Mouse (Mus musculus): ENCODE data around the gene Gm11549. TPM values are rescaled to one million over a fixed set of nuclear protein-coding genes. Genes with fewer than 3 reads are reported as not detected.
A peak's percentile ranks its signal among the peaks of the same experiment; 100 is the strongest.

Gm11549 gene
- polyA plus RNA-seq, 1 experiment, result 0.30 TPM

DNA sequence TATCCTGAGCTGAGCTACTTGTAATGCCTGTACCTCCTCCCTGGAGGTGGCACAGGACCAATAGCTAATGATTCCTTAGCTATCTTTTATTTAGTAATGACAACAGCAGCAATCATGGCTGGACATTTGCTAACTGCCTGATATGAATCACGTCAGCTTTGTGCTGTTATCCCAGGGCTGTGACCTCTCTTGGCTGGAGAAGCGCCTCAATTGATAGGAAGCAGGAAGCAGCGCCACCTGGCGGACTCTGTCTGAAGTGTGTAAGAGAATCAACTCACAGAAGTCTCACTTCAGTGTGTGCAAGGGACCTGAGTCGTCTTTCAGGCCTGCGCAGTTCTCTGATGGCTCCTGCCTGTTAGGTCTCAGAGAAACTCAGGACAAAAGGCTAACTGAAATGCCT, 26.2 kb downstream of the Gm11549 start:
- no peak overlapping the region for H3K4me3 ChIP-seq (ENCODE audit: control insufficient read depth, insufficient read depth, low read length)
- peak; percentile 71; the same call in 1 of the 2 replicates for TF ChIP-seq CTCF (IDR thresholded peaks at IDR 0.05; ENCODE audit: borderline replicate concordance, control insufficient read depth, extremely low read depth, insufficient read depth, low read length, poor library complexity)
- TF ChIP-seq POLR2A (IDR thresholded peaks at IDR 0.05; ENCODE audit: control insufficient read depth, extremely low read depth, insufficient read depth, low read length, poor library complexity), result no peak

GRCm38 (mm10) chr3:36494613-36495012, 27.0 kb downstream of the Gm11549 start:
- Histone ChIP-seq H3K27ac (ENCODE audit: control insufficient read depth, insufficient read depth, low read length) (no peak overlapping the region), H3K4me1 (replicated peaks; ENCODE audit: control insufficient read depth, insufficient read depth, low read length) (no peaks in the 10 kb centered on the region), H3K36me3 (ENCODE audit: control insufficient read depth, insufficient read depth, low read length) (no peaks in the 10 kb centered on the region), H3K27me3 (ENCODE audit: control insufficient read depth, insufficient read depth, low read length) (no peaks in the 10 kb centered on the region; the same call in 1 of the 2 replicates), H3K4me3 (ENCODE audit: control insufficient read depth, insufficient read depth, low read length) (no peak overlapping the region)
- DNase-seq, result no peak
- WGBS, result 70% methylated on average over 2 of the region's 2 CpGs
- TF ChIP-seq POLR2A (IDR thresholded peaks at IDR 0.05; ENCODE audit: control insufficient read depth, extremely low read depth, insufficient read depth, low read length, poor library complexity) (no peak), CTCF (IDR thresholded peaks at IDR 0.05; ENCODE audit: borderline replicate concordance, control insufficient read depth, extremely low read depth, insufficient read depth, low read length, poor library complexity) (no peak)

More for the DNA sequence above, 26.2 kb downstream of the Gm11549 start:
- Histone ChIP-seq H3K36me3 (ENCODE audit: control insufficient read depth, insufficient read depth, low read length) (no peaks in the 10 kb centered on the region), H3K27ac (ENCODE audit: control insufficient read depth, insufficient read depth, low read length) (no peak overlapping the region), H3K27me3 (ENCODE audit: control insufficient read depth, insufficient read depth, low read length) (no peaks in the 10 kb centered on the region; the same call in 1 of the 2 replicates), H3K4me1 (replicated peaks; ENCODE audit: control insufficient read depth, insufficient read depth, low read length) (no peaks in the 10 kb centered on the region)
- WGBS, result 5% methylated on average over 6 of the region's 6 CpGs
- DNase-seq, result peak; percentile 79

DNA sequence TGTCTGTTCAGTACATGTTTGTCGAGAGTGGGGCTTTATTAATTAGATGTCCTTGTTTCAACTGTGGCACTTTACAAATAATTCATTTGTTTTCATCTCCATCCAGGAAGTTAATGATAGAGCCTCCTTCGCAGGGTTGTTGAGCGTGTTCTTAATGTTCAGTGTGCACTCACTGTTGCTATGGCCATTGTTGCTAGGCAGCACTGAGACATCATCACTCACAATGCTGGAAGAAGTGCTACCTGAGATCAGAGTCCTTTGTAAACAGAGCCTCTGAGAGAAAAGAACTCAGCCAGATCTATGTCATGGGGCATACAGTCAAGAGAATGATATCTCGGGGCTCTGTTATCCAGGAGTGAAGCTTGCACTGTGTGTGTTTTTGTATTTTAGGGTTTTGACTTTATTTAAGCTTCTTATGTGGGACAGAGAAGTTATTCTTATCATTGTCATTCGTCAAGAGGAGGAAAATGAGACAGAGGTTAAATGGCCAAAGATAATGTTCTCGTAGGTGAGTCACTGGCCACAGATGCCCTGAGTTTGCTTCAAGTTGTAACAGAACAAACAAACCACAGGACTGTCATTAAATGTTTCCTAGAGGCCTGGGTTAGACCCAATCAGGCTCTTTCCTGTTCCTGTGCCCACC, 27.9 kb downstream of the Gm11549 start:
- Histone ChIP-seq H3K36me3 (ENCODE audit: control insufficient read depth, insufficient read depth, low read length) (no peaks in the 10 kb centered on the region), H3K4me1 (replicated peaks; ENCODE audit: control insufficient read depth, insufficient read depth, low read length) (no peaks in the 10 kb centered on the region), H3K4me3 (ENCODE audit: control insufficient read depth, insufficient read depth, low read length) (no peak overlapping the region), H3K27ac (ENCODE audit: control insufficient read depth, insufficient read depth, low read length) (no peak overlapping the region), H3K27me3 (ENCODE audit: control insufficient read depth, insufficient read depth, low read length) (no peaks in the 10 kb centered on the region; the same call in 1 of the 2 replicates)
- DNase-seq, result no peak
- WGBS, result 80% methylated on average over 6 of the region's 6 CpGs
- TF ChIP-seq CTCF (IDR thresholded peaks at IDR 0.05; ENCODE audit: borderline replicate concordance, control insufficient read depth, extremely low read depth, insufficient read depth, low read length, poor library complexity) (no peak), POLR2A (IDR thresholded peaks at IDR 0.05; ENCODE audit: control insufficient read depth, extremely low read depth, insufficient read depth, low read length, poor library complexity) (no peak)

DNA sequence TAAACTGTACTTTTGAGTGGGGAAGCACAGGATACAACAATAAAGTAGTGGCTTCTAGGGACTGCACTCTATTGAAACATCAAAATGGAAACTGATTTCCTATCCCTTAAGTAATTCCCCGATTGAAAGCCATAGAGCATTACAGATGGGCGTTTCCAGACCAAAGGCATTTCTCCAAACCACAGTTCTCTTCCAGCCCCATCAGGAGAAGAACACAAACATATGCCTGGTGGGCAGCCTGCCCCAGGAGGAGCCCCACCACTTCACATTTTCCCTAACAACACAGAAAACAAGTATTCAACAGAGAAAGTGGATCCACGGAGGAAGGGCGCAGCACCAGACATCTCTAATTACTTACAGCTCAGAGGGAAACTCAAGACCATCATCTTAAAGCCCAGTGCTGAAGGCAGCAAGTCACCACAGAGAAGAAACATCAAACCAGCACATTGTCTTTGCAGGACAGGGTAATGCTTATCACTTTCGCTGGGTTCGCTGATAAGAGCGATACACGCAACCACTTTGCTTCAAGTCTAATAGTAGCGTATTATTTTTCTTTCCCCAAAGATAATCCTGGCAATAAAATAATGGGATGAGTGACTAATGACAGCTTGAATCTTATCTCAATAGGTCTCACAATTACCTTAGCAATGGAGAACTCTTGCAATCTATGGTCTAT, 28.8 kb downstream of the Gm11549 start:
- Histone ChIP-seq H3K4me3 (ENCODE audit: control insufficient read depth, insufficient read depth, low read length) (no peak overlapping the region), H3K36me3 (ENCODE audit: control insufficient read depth, insufficient read depth, low read length) (no peaks in the 10 kb centered on the region), H3K4me1 (replicated peaks; ENCODE audit: control insufficient read depth, insufficient read depth, low read length) (no peaks in the 10 kb centered on the region), H3K27ac (ENCODE audit: control insufficient read depth, insufficient read depth, low read length) (no peak overlapping the region), H3K27me3 (ENCODE audit: control insufficient read depth, insufficient read depth, low read length) (no peaks in the 10 kb centered on the region; the same call in 1 of the 2 replicates)
- TF ChIP-seq CTCF (IDR thresholded peaks at IDR 0.05; ENCODE audit: borderline replicate concordance, control insufficient read depth, extremely low read depth, insufficient read depth, low read length, poor library complexity), result no peak
- TF ChIP-seq POLR2A (IDR thresholded peaks at IDR 0.05; ENCODE audit: control insufficient read depth, extremely low read depth, insufficient read depth, low read length, poor library complexity), result no peak
- DNase-seq, result no peak
- 93% methylated on average over 9 of the region's 9 CpGs for WGBS

GRCm38 (mm10) chr3:36491535-36491934, 30.1 kb downstream of the Gm11549 start:
- no peak for TF ChIP-seq POLR2A (IDR thresholded peaks at IDR 0.05; ENCODE audit: control insufficient read depth, extremely low read depth, insufficient read depth, low read length, poor library complexity)
- no peak for TF ChIP-seq CTCF (IDR thresholded peaks at IDR 0.05; ENCODE audit: borderline replicate concordance, control insufficient read depth, extremely low read depth, insufficient read depth, low read length, poor library complexity)
- Histone ChIP-seq H3K4me1 (replicated peaks; ENCODE audit: control insufficient read depth, insufficient read depth, low read length) (no peaks in the 10 kb centered on the region), H3K27ac (ENCODE audit: control insufficient read depth, insufficient read depth, low read length) (no peak overlapping the region), H3K36me3 (ENCODE audit: control insufficient read depth, insufficient read depth, low read length) (no peaks in the 10 kb centered on the region), H3K4me3 (ENCODE audit: control insufficient read depth, insufficient read depth, low read length) (no peak overlapping the region), H3K27me3 (ENCODE audit: control insufficient read depth, insufficient read depth, low read length) (no peaks in the 10 kb centered on the region; the same call in 1 of the 2 replicates)
- no peak for DNase-seq
- WGBS, result 86% methylated on average over 5 of the region's 5 CpGs

DNA sequence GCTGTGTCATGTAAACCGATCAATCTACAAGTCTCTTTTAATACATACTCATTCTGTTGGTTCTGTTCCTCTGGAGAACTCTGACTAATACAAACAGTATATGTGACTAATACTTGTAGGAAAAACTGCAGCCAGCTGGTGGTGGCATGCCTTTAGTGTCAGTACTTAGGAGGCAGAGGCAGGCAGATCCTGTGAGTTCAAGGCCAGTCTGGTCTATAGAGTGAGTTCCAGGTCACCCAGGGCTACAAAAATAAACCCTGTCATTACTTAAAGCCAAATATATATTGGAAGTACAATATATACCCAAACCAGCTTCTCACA, 32.1 kb downstream of the Gm11549 start:
- no peak for DNase-seq
- Histone ChIP-seq H3K4me3 (ENCODE audit: control insufficient read depth, insufficient read depth, low read length) (no peak overlapping the region), H3K4me1 (replicated peaks; ENCODE audit: control insufficient read depth, insufficient read depth, low read length) (no peaks in the 10 kb centered on the region), H3K27me3 (ENCODE audit: control insufficient read depth, insufficient read depth, low read length) (no peaks in the 10 kb centered on the region), H3K27ac (ENCODE audit: control insufficient read depth, insufficient read depth, low read length) (no peak overlapping the region), H3K36me3 (ENCODE audit: control insufficient read depth, insufficient read depth, low read length) (no peaks in the 10 kb centered on the region)
- 94% methylated on average over 1 of the region's 1 CpGs for WGBS
- TF ChIP-seq POLR2A (IDR thresholded peaks at IDR 0.05; ENCODE audit: control insufficient read depth, extremely low read depth, insufficient read depth, low read length, poor library complexity) (no peak), CTCF (IDR thresholded peaks at IDR 0.05; ENCODE audit: borderline replicate concordance, control insufficient read depth, extremely low read depth, insufficient read depth, low read length, poor library complexity) (no peak)

Data from thymus, adult 2 months (tissue).